Mouse (Mus musculus): ENCODE data around the gene Usf1.

Usf1 gene

GRCm38 (mm10) chr1:171410947-171411484 is at the start of gene Usf1:
TSS of gene Usf1 (plus strand) at chr1:171411313.
- DNase-seq (ENCODE audit: low spot score), result peak; percentile 95

- no peak for DNase-seq (ENCODE audit: low spot score)
Observed at GRCm38 (mm10) chr1:171365934-171366333, 45.2 kb upstream of the Usf1 start.

- peak; percentile 86 for DNase-seq (ENCODE audit: low spot score)
Observed at GRCm38 (mm10) chr1:171369845-171370556, 41.1 kb upstream of the Usf1 start, which contains the start of gene Nectin4. TSS of gene Nectin4 (plus strand) at chr1:171370099.

- DNase-seq (ENCODE audit: low spot score), result no peak
Observed at GRCm38 (mm10) chr1:171372880-171373279, 38.2 kb upstream of the Usf1 start.

- no peak for DNase-seq (ENCODE audit: low spot score)
Observed at GRCm38 (mm10) chr1:171373946-171374345, 37.2 kb upstream of the Usf1 start.

- peak; percentile 91 for DNase-seq (ENCODE audit: low spot score)
Observed at GRCm38 (mm10) chr1:171375646-171376097, 35.4 kb upstream of the Usf1 start.

- DNase-seq (ENCODE audit: low spot score), result no peak
Observed at GRCm38 (mm10) chr1:171378298-171378697, 32.8 kb upstream of the Usf1 start.

- peak; percentile 77 for DNase-seq (ENCODE audit: low spot score)
Observed at GRCm38 (mm10) chr1:171379935-171380599, 31.0 kb upstream of the Usf1 start.

GRCm38 (mm10) chr1:171382096-171382620 is 29.0 kb upstream of the Usf1 start:
- DNase-seq (ENCODE audit: low spot score), result no peak

GRCm38 (mm10) chr1:171384361-171384760 is 26.8 kb upstream of the Usf1 start:
- peak; percentile 90 for DNase-seq (ENCODE audit: low spot score)

- DNase-seq (ENCODE audit: low spot score), result no peak
Observed at GRCm38 (mm10) chr1:171385171-171385570, 25.9 kb upstream of the Usf1 start.

GRCm38 (mm10) chr1:171387099-171387498 is 24.0 kb upstream of the Usf1 start:
- DNase-seq (ENCODE audit: low spot score), result no peak

- no peak for DNase-seq (ENCODE audit: low spot score)
Observed at GRCm38 (mm10) chr1:171388376-171389102, 22.6 kb upstream of the Usf1 start, which contains the start of gene Arhgap30. TSS of gene Arhgap30 (plus strand) at chr1:171388954.

- DNase-seq (ENCODE audit: low spot score), result no peak
Observed at GRCm38 (mm10) chr1:171390101-171390500, 21.0 kb upstream of the Usf1 start.

GRCm38 (mm10) chr1:171401821-171402220 is 9.3 kb upstream of the Usf1 start:
- no peak for DNase-seq (ENCODE audit: low spot score)

GRCm38 (mm10) chr1:171402991-171403390 is 8.1 kb upstream of the Usf1 start:
- no peak for DNase-seq (ENCODE audit: low spot score)

GRCm38 (mm10) chr1:171407263-171407662 is 3.9 kb upstream of the Usf1 start:
- DNase-seq (ENCODE audit: low spot score), result no peak

- DNase-seq (ENCODE audit: low spot score), result no peak
Observed at GRCm38 (mm10) chr1:171410231-171410630, 882 bp upstream of the Usf1 start.

- no peak for DNase-seq (ENCODE audit: low spot score)
Observed at GRCm38 (mm10) chr1:171411492-171411941, 404 bp downstream of the Usf1 start.

- peak; percentile 20 for DNase-seq (ENCODE audit: low spot score)
Observed at GRCm38 (mm10) chr1:171412001-171412441, 908 bp downstream of the Usf1 start.

- DNase-seq (ENCODE audit: low spot score), result no peak
Observed at GRCm38 (mm10) chr1:171412446-171412845, 1.3 kb downstream of the Usf1 start.

- DNase-seq (ENCODE audit: low spot score), result no peak
Observed at GRCm38 (mm10) chr1:171413608-171414007, 2.5 kb downstream of the Usf1 start.

Measured in urinary bladder, postnatal 14 days (tissue).